Mouse (Mus musculus) lung, postnatal 0 days (tissue): ENCODE measurements around the gene Tcaf1. TPM values are rescaled to one million over a fixed set of nuclear protein-coding genes. Genes with fewer than 3 reads are reported as not detected.

ENCODE experiments used
- ATAC-seq: fragments of 200-750 bp; cut with Nextera tagmentation; 2 replicates; pipeline ENCODE4 v1.8.0; 2017; ENCODE audit warnings: moderate library complexity
- DNase-seq: peaks from one replicate; pipeline ENCODE4 v3.0.0-alpha.2; 2016; ENCODE audit warnings: low spot score
- H3K27ac ChIP-seq: fragments of 300-500 bp; sonication (generic); 2 replicates; pipeline ENCODE4 v1.5.1; 2014; ENCODE audit warnings: antibody characterized with exemption, mild to moderate bottlenecking, low read length, mixed read lengths
- H3K27me3 ChIP-seq: fragments of 300-500 bp; sonication (generic); replicated peaks from 2 replicates; pipeline ENCODE4 v1.6.1; 2014; ENCODE audit warnings: low read length, mixed read lengths; ENCODE audit not compliant: insufficient read depth
- H3K36me3 ChIP-seq: fragments of 300-500 bp; sonication (generic); 2 replicates; pipeline ENCODE4 v1.6.1; 2014; ENCODE audit warnings: low read length, mixed read lengths; ENCODE audit not compliant: insufficient read depth
- H3K4me1 ChIP-seq: fragments of 300-500 bp; sonication (generic); 2 replicates; pipeline ENCODE4 v1.6.1; 2014; ENCODE audit warnings: antibody characterized with exemption, low read depth, low read length, mixed read lengths; ENCODE audit not compliant: insufficient read depth
- H3K4me2 ChIP-seq: fragments of 300-500 bp; sonication (generic); replicated peaks from 2 replicates; pipeline ENCODE4 v1.6.1; 2014; ENCODE audit warnings: low read depth, mild to moderate bottlenecking, low read length, moderate library complexity, mixed read lengths
- H3K4me3 ChIP-seq: fragments of 300-500 bp; sonication (generic); 2 replicates; pipeline ENCODE4 v1.5.1; 2014; ENCODE audit warnings: low read depth, low read length
- H3K9ac ChIP-seq: fragments of 300-500 bp; sonication (generic); replicated peaks from 2 replicates; pipeline ENCODE4 v1.6.1; 2014; ENCODE audit warnings: low read depth, mild to moderate bottlenecking
- H3K9me3 ChIP-seq: fragments of 300-500 bp; sonication (generic); 2 replicates; pipeline ENCODE4 v1.6.1; 2016; ENCODE audit warnings: low read length, mixed read lengths
- CTCF ChIP-seq: IDR thresholded peaks from 2 replicates; pipeline ENCODE4 v1.5.1; 2016; ENCODE audit warnings: antibody characterized with exemption, mild to moderate bottlenecking
- EP300 ChIP-seq: IDR thresholded peaks from 2 replicates; pipeline ENCODE4 v1.6.1; 2016; ENCODE audit warnings: antibody characterized with exemption, mild to moderate bottlenecking, control low read depth
- WGBS: fragments of 180-500 bp; shearing (Covaris S2); extraction: QIAGEN DNeasy Blood & Tissue Kit; methylation state at CpG from one replicate; pipeline ENCODE4 v1.1.7; 2014; 5-methylcytosine and 5-hydroxymethylcytosine counted together
- polyA plus RNA-seq: library from polyadenylated mRNA; unstranded; fragments of >200 nt; fragmentation: Nextera tagmentation; extraction: Ambion mirVana; gene quantifications from 2 replicates; pipeline ENCODE4 v1.2.1, GENCODE M21; 2015

The Tcaf1 gene
- polyA plus RNA-seq, 1 experiment from 2014 or later: 36.9 TPM

DNA sequence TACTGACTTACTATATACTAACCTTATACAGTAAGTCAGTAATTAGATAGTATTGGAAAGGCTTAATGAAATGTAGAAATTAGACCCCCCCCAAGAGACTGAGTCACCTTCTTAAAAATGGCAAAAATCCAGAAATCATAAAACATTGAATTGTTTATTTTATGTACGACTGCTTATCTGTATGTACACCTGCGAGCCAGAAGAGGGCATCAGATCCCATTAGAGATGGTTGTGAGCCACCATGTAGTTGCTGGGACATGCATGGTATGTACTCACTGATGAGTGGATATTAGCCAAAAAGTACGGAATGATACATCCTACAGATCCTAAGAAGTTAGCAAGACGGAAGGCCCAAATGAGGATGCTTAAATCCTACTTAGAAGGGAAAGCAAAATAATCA is 78.5 kb downstream of the Tcaf1 start:
- no peak for DNase-seq
- Histone ChIP-seq H3K4me3 (no peak overlapping the region), H3K27ac (no peak overlapping the region), H3K9ac (no peak overlapping the region), H3K36me3 (no peaks in the 10 kb centered on the region), H3K9me3 (no peaks in the 10 kb centered on the region), H3K27me3 (no peaks in the 10 kb centered on the region), H3K4me2 (no peak overlapping the region), H3K4me1 (no peaks in the 10 kb centered on the region)
- TF ChIP-seq EP300 (no peak), CTCF (peak; percentile 40)
- no peak for ATAC-seq
- 62% methylated on average over 4 of the region's 4 CpGs for WGBS

Other genes with a start within 250 kb of the Tcaf1 start
- gene Olfr458, start 244.9 kb downstream of the Tcaf1 start, polyA plus RNA-seq: 0.08 TPM in 1 of 2 replicates, not detected in the other
- gene Olfr457, start 233.8 kb downstream of the Tcaf1 start, polyA plus RNA-seq: 0.06 TPM in 2 replicates
- 0.30 and 0.33 TPM in 2 replicates for gene Olfr456, start 222.9 kb downstream of the Tcaf1 start, polyA plus RNA-seq
- gene Olfr455, start 162.5 kb downstream of the Tcaf1 start, polyA plus RNA-seq: 0.04 and 0.13 TPM in 2 replicates
- gene Tcaf3, start 112.4 kb downstream of the Tcaf1 start, polyA plus RNA-seq: 0.05 TPM in 1 of 2 replicates, not detected in the other
- 2.7 TPM in 2 replicates for gene Tcaf2, start 64.8 kb downstream of the Tcaf1 start, polyA plus RNA-seq
- gene Olfr453, start 29.3 kb upstream of the Tcaf1 start, polyA plus RNA-seq: not detected in 2 replicates
- gene Olfr38, start 46.3 kb upstream of the Tcaf1 start, polyA plus RNA-seq: not detected in 2 replicates
- gene Olfr452, start 75.0 kb upstream of the Tcaf1 start, polyA plus RNA-seq: not detected in 2 replicates
- not detected in 2 replicates for gene Olfr450, start 101.9 kb upstream of the Tcaf1 start, polyA plus RNA-seq
- not detected in 2 replicates for gene Olfr449, start 124.3 kb upstream of the Tcaf1 start, polyA plus RNA-seq
- gene Olfr448, start 180.4 kb upstream of the Tcaf1 start, polyA plus RNA-seq: not detected in 2 replicates
- not detected in 2 replicates for gene Olfr447, start 198.8 kb upstream of the Tcaf1 start, polyA plus RNA-seq
- gene Olfr446, start 211.3 kb upstream of the Tcaf1 start, polyA plus RNA-seq: not detected in 2 replicates
- not detected in 2 replicates for gene Olfr444, start 239.0 kb upstream of the Tcaf1 start, polyA plus RNA-seq